ENCODE assay signal across 25 mouse cellular contexts in genomic region chr2:128715979-128716378, GRCm38 (mm10). TPM values are rescaled to one million over a fixed set of nuclear protein-coding genes. Genes with fewer than 3 reads are reported as not detected.
DNase-seq lines count a peak whose midpoint lies in the region; ATAC-seq and TF ChIP-seq lines count a peak whose summit lies in the region.
"Had no signal": no experiment of that assay in that cellular context is flagged by ENCODE, and none has a peak within 500 bp of the region (broad histone marks: within the 10 kb centered on the region; RNA-seq: fewer than 3 reads in every experiment).

No protein-coding gene starts in this region.

- no peak for TF ChIP-seq POLR2A in kidney, adult 2 months (IDR thresholded peaks at IDR 0.05; ENCODE audit: low read depth, low read length)
- TF ChIP-seq POLR2A in small intestine, adult 2 months (IDR thresholded peaks at IDR 0.05; ENCODE audit: low read depth, low read length), result no peak

- no peak overlapping the region for H3K4me2 ChIP-seq in liver, embryonic 13.5 days
- H3K4me2 ChIP-seq in liver, embryonic 12.5 days, result no peak overlapping the region
- H3K4me2 ChIP-seq: heart, embryonic 12.5 days; hindbrain, embryonic 13.5 days; lung, embryonic 14.5 days; midbrain, embryonic 15.5 days had no signal

- no peak for TF ChIP-seq CTCF in kidney, adult 2 months (conservative IDR thresholded peaks at IDR 0.05; ENCODE audit: insufficient read depth, insufficient read length, low read depth, low read length)
- TF ChIP-seq CTCF in small intestine, adult 2 months (IDR thresholded peaks at IDR 0.05; ENCODE audit: extremely low read depth, insufficient read length, insufficient replicate concordance, low read depth, low read length), result no peak

- no peak for ATAC-seq in liver, embryonic 13.5 days (ENCODE audit: low read depth)
- no peak for ATAC-seq in liver, embryonic 12.5 days
- ATAC-seq in CD4-positive, CD25-positive, alpha-beta regulatory T cell, adult 4 months, result no peak
- ATAC-seq: forebrain, postnatal 0 days; midbrain, embryonic 15.5 days had no signal

- no peaks in the 10 kb centered on the region for H3K9me3 ChIP-seq in liver, embryonic 13.5 days (replicated peaks)
- no peaks in the 10 kb centered on the region; the same call in 1 of the 2 replicates for H3K9me3 ChIP-seq in liver, embryonic 12.5 days (replicated peaks)
- H3K9me3 ChIP-seq: heart, embryonic 12.5 days; hindbrain, embryonic 13.5 days; midbrain, embryonic 15.5 days had no signal

- H3K4me3 ChIP-seq in liver, embryonic 13.5 days (replicated peaks), result no peak overlapping the region
- no peak overlapping the region for H3K4me3 ChIP-seq in liver, embryonic 12.5 days
- no peak overlapping the region for H3K4me3 ChIP-seq in kidney, adult 2 months (ENCODE audit: insufficient read depth, low read depth, low read length)
- no peak overlapping the region for H3K4me3 ChIP-seq in small intestine, adult 2 months (ENCODE audit: low read depth, low read length)
- H3K4me3 ChIP-seq: forebrain, embryonic 10.5 days; heart, embryonic 12.5 days; hindbrain, embryonic 13.5 days; left cerebral cortex, adult 2 months; midbrain, embryonic 15.5 days had no signal

- no peak overlapping the region for H3K9ac ChIP-seq in liver, embryonic 13.5 days
- H3K9ac ChIP-seq in liver, embryonic 12.5 days, result no peak overlapping the region
- H3K9ac ChIP-seq: forebrain, postnatal 0 days; heart, embryonic 12.5 days; hindbrain, embryonic 13.5 days; lung, embryonic 14.5 days; midbrain, embryonic 15.5 days had no signal

- H3K27me3 ChIP-seq in liver, embryonic 13.5 days, result no peaks in the 10 kb centered on the region
- H3K27me3 ChIP-seq in liver, embryonic 12.5 days (replicated peaks), result no peaks in the 10 kb centered on the region
- no peaks in the 10 kb centered on the region for H3K27me3 ChIP-seq in kidney, adult 2 months (replicated peaks; ENCODE audit: control insufficient read depth, insufficient read depth, low read length)
- no peaks in the 10 kb centered on the region for H3K27me3 ChIP-seq in small intestine, adult 2 months (ENCODE audit: control insufficient read depth, insufficient read depth, low read length)
- H3K27me3 ChIP-seq: heart, embryonic 12.5 days; hindbrain, embryonic 13.5 days; midbrain, embryonic 15.5 days had no signal

- WGBS in liver, embryonic 13.5 days (ENCODE audit: insufficient replicate concordance), result 79% methylated on average over 1 of the region's 1 CpGs
- WGBS in liver, embryonic 12.5 days (ENCODE audit: insufficient replicate concordance), result 64% methylated on average over 1 of the region's 1 CpGs
- 68% methylated on average over 1 of the region's 1 CpGs for WGBS in kidney, adult 2 months
- WGBS in small intestine, adult 2 months, result 56% methylated on average over 1 of the region's 1 CpGs

- DNase-seq in liver, embryonic 13.5 days, result no peak
- peak; percentile 83 for DNase-seq in kidney, adult 2 months
- peak; percentile 46 for DNase-seq in kidney, postnatal 14 days
- no peak for DNase-seq in thymus, adult 18-20 months
- DNase-seq in layer of hippocampus, postnatal 25 days (ENCODE audit: extremely low spot score in 1 of 2, low spot score in 1 of 2), result no peak
- DNase-seq: adrenal gland, adult 2 months; B cell, adult 2 months; cerebellum, adult 11 months; cerebellum, postnatal 25 days; embryo, embryonic 11 days; forebrain, postnatal 0 days; heart, postnatal 14 days; left cerebral cortex, postnatal 4 days; lung, embryonic 14.5 days; lung, postnatal 36 days; retina, postnatal 1 day had no signal

- peak overlapping the region; percentile 39; the same call in 1 of the 2 replicates for H3K27ac ChIP-seq in liver, embryonic 13.5 days
- no peak overlapping the region for H3K27ac ChIP-seq in liver, embryonic 12.5 days
- peak overlapping the region; percentile 95 for H3K27ac ChIP-seq in kidney, adult 2 months (ENCODE audit: insufficient read depth, low read depth, low read length)
- H3K27ac ChIP-seq in small intestine, adult 2 months (ENCODE audit: insufficient read depth, low read depth, low read length), result peak overlapping the region; percentile 91
- H3K27ac ChIP-seq: hindbrain, embryonic 13.5 days; left cerebral cortex, adult 2 months; midbrain, embryonic 15.5 days had no signal

- peaks cover 17% of the 10 kb centered on the region for H3K4me1 ChIP-seq in liver, embryonic 13.5 days (replicated peaks)
- H3K4me1 ChIP-seq in liver, embryonic 12.5 days, result peaks cover 22% of the 10 kb centered on the region; the same call in 1 of the 2 replicates
- H3K4me1 ChIP-seq in kidney, adult 2 months (ENCODE audit: control insufficient read depth, insufficient read depth, low read length), result peaks cover 44% of the 10 kb centered on the region
- H3K4me1 ChIP-seq in small intestine, adult 2 months (ENCODE audit: control insufficient read depth, insufficient read depth, insufficient read length, low read length), result peaks cover 47% of the 10 kb centered on the region
- H3K4me1 ChIP-seq: midbrain, embryonic 15.5 days had no signal

- H3K36me3 ChIP-seq in liver, embryonic 13.5 days, result no peaks in the 10 kb centered on the region
- no peaks in the 10 kb centered on the region for H3K36me3 ChIP-seq in liver, embryonic 12.5 days
- H3K36me3 ChIP-seq in kidney, adult 2 months (ENCODE audit: control insufficient read depth, insufficient read depth, low read length), result no peaks in the 10 kb centered on the region
- H3K36me3 ChIP-seq in small intestine, adult 2 months (ENCODE audit: control insufficient read depth, insufficient read depth, low read length), result peaks cover 16% of the 10 kb centered on the region
- H3K36me3 ChIP-seq: forebrain, embryonic 10.5 days; heart, embryonic 12.5 days; hindbrain, embryonic 13.5 days; midbrain, embryonic 15.5 days had no signal

RNA-seq across cellular contexts. Expression of gene Mertk, which starts 17.2 kb away (rescaled TPM):
- polyA plus RNA-seq in liver, embryonic 13.5 days (2015; fragmentation: Nextera tagmentation; extraction: Ambion mirVana), result 3.4 and 4.1 TPM in 2 replicates
- 3.6 TPM in 2 replicates for polyA plus RNA-seq in liver, embryonic 12.5 days (2016; fragmentation: Nextera tagmentation; extraction: Ambion mirVana)
- polyA plus RNA-seq in kidney, adult 2 months (2012; rRNA removed), result 12.4 and 13.3 TPM in 2 replicates
- 5.6 and 11.0 TPM in 2 replicates for polyA plus RNA-seq in small intestine, adult 2 months (2012; rRNA removed)
- polyA plus RNA-seq in CD4-positive, CD25-positive, alpha-beta regulatory T cell, adult 4 months (2017; shearing (Covaris generic)), result under 1 TPM; 0.15 to 0.51 TPM
- total RNA-seq in layer of hippocampus, postnatal 25 days (2021), result 10 to 100 TPM; 24.1 to 33.5 TPM
- total RNA-seq: megakaryocyte-erythroid progenitor cell, adult 5-6 weeks had no signal

RNA-seq across cellular contexts. Expression of gene Anapc1, which starts 28.8 kb away (rescaled TPM):
- 26.4 and 35.6 TPM in 2 replicates for polyA plus RNA-seq in liver, embryonic 13.5 days (2015; fragmentation: Nextera tagmentation; extraction: Ambion mirVana)
- polyA plus RNA-seq in liver, embryonic 12.5 days (2016; fragmentation: Nextera tagmentation; extraction: Ambion mirVana), result 53.1 and 53.7 TPM in 2 replicates
- polyA plus RNA-seq in kidney, adult 2 months (2012; rRNA removed), result 32.2 and 40.6 TPM in 2 replicates
- polyA plus RNA-seq in small intestine, adult 2 months (2012; rRNA removed), result 7.8 and 19.1 TPM in 2 replicates
- polyA plus RNA-seq in CD4-positive, CD25-positive, alpha-beta regulatory T cell, adult 4 months (2017; shearing (Covaris generic)), result 10 to 100 TPM; 44.4 to 57.1 TPM
- 10 to 100 TPM; 60.3 to 73.0 TPM for total RNA-seq in layer of hippocampus, postnatal 25 days (2021)

Comparison
In these comparisons a context has a peak if more than half of its experiments do, and no peak if none do; other contexts are left out.
1. DNase-seq: peak in kidney, adult 2 months (single experiment) and kidney, postnatal 14 days (single experiment); none in liver, embryonic 13.5 days (single experiment), thymus, adult 18-20 months (0 of 2) and layer of hippocampus, postnatal 25 days (0 of 2).